Mouse (Mus musculus) midbrain, postnatal 0 days (tissue): Measurements from ENCODE around the gene Gimap3. TPM values are rescaled to one million over a fixed set of nuclear protein-coding genes. Genes with fewer than 3 reads are reported as not detected.

ENCODE experiments used
- ATAC-seq: fragments of 200-750 bp; cut with Nextera tagmentation; 2 replicates; pipeline ENCODE4 v1.8.0; 2017; ENCODE audit warnings: moderate number of reproducible peaks, mild to moderate bottlenecking, moderate TSS enrichment, moderate library complexity; ENCODE audit not compliant: low FRiP score
- DNase-seq: peaks from one replicate; pipeline ENCODE4 v3.0.0-alpha.2; 2015; ENCODE audit warnings: low spot score
- H3K27ac ChIP-seq: fragments of 300-500 bp; sonication (generic); 2 replicates; pipeline ENCODE4 v1.5.1; 2014; ENCODE audit warnings: low read depth, mild to moderate bottlenecking, low read length, mixed read lengths
- H3K27me3 ChIP-seq: fragments of 300-500 bp; sonication (generic); 2 replicates; pipeline ENCODE4 v1.6.1; 2014; ENCODE audit warnings: low read length, control low read depth, mixed read lengths; ENCODE audit not compliant: insufficient read depth
- H3K36me3 ChIP-seq: fragments of 300-500 bp; sonication (generic); 2 replicates; pipeline ENCODE4 v1.6.1; 2014; ENCODE audit warnings: low read length, control low read depth, mixed read lengths; ENCODE audit not compliant: insufficient read depth
- H3K4me1 ChIP-seq: fragments of 300-500 bp; sonication (generic); 2 replicates; pipeline ENCODE4 v1.6.1; 2014; ENCODE audit warnings: mild to moderate bottlenecking, control low read depth, antibody characterized with exemption, low read length, mixed read lengths; ENCODE audit not compliant: insufficient read depth
- H3K4me2 ChIP-seq: fragments of 300-500 bp; sonication (generic); 2 replicates; pipeline ENCODE4 v1.6.1; 2014; ENCODE audit warnings: low read depth, mild to moderate bottlenecking, low read length, mixed read lengths; ENCODE audit not compliant: poor library complexity, severe bottlenecking
- H3K4me3 ChIP-seq: fragments of 300-500 bp; sonication (generic); 2 replicates; pipeline ENCODE4 v1.5.1; 2014; ENCODE audit warnings: low read depth, mild to moderate bottlenecking, low read length, moderate library complexity
- H3K9ac ChIP-seq: fragments of 300-500 bp; sonication (generic); replicated peaks from 2 replicates; pipeline ENCODE4 v1.6.1; 2014; ENCODE audit warnings: mild to moderate bottlenecking, low read length, moderate library complexity, mixed read lengths; ENCODE audit not compliant: poor library complexity, severe bottlenecking
- H3K9me3 ChIP-seq: fragments of 300-500 bp; sonication (generic); 2 replicates; pipeline ENCODE4 v1.6.1; 2016; ENCODE audit warnings: low read length, control low read depth
- CTCF ChIP-seq: IDR thresholded peaks from 2 replicates; pipeline ENCODE4 v1.5.1; 2016; ENCODE audit warnings: antibody characterized with exemption, mild to moderate bottlenecking
- WGBS: fragments of 180-500 bp; shearing (Covaris S2); extraction: QIAGEN DNeasy Blood & Tissue Kit; methylation state at CpG from one replicate; pipeline ENCODE4 v1.1.7; 2014; 5-methylcytosine and 5-hydroxymethylcytosine counted together
- polyA plus RNA-seq: library from polyadenylated mRNA; unstranded; fragments of >200 nt; fragmentation: Nextera tagmentation; extraction: Ambion mirVana; gene quantifications from 2 replicates; pipeline ENCODE4 v1.2.1, GENCODE M21; 2015
- total RNA-seq: library from RNA; depleted of rRNA; stranded (reverse); fragments of >200 nt; gene quantifications from 2 replicates; pipeline ENCODE4 v1.2.3, GENCODE M21; 2014; rRNA removed

Gimap3 gene
- total RNA-seq = not detected in 2 replicates
- polyA plus RNA-seq = not detected in 2 replicates

GRCm38 (mm10) chr6:48770696-48771095 is at the start of gene Gimap3:
Gene Gimap3, minus strand, starts transcription at chr6:48770851.
- H3K27me3 ChIP-seq = no peaks in the 10 kb centered on the region
- ATAC-seq (no peak), DNase-seq (no peak)
- no peaks in the 10 kb centered on the region for H3K4me1 ChIP-seq
- H3K36me3 ChIP-seq = no peaks in the 10 kb centered on the region
- H3K27ac ChIP-seq = no peak within 1 kb of the TSS
- H3K9ac ChIP-seq = no peak within 1 kb of the TSS
- WGBS = 91% methylated on average over 3 of the region's 3 CpGs
- no peaks in the 10 kb centered on the region for H3K9me3 ChIP-seq
- TF ChIP-seq CTCF = no peak
- no peak within 1 kb of the TSS for H3K4me2 ChIP-seq
- no peak within 1 kb of the TSS for H3K4me3 ChIP-seq

GRCm38 (mm10) chr6:48817815-48818214 is 47.2 kb upstream of the Gimap3 start:
- no peak for ATAC-seq
- WGBS = 5% methylated on average over 6 of the region's 6 CpGs
- peak; percentile 91 for DNase-seq
- Histone ChIP-seq H3K36me3 (no peaks in the 10 kb centered on the region), H3K9ac (no peak overlapping the region), H3K27me3 (no peaks in the 10 kb centered on the region), H3K4me2 (no peak overlapping the region), H3K4me3 (no peak overlapping the region), H3K27ac (no peak overlapping the region), H3K9me3 (no peaks in the 10 kb centered on the region), H3K4me1 (no peaks in the 10 kb centered on the region)
- peak; percentile 84 for TF ChIP-seq CTCF

- Histone ChIP-seq H3K27me3 (no peaks in the 10 kb centered on the region), H3K4me2 (no peak overlapping the region), H3K36me3 (no peaks in the 10 kb centered on the region), H3K27ac (no peak overlapping the region), H3K9ac (no peak overlapping the region), H3K9me3 (no peaks in the 10 kb centered on the region), H3K4me1 (no peaks in the 10 kb centered on the region), H3K4me3 (no peak overlapping the region)
- DNase-seq (no peak), ATAC-seq (no peak)
- TF ChIP-seq CTCF = peak; percentile 40
Observed at GRCm38 (mm10) chr6:48815013-48815412, 44.4 kb upstream of the Gimap3 start.

DNA sequence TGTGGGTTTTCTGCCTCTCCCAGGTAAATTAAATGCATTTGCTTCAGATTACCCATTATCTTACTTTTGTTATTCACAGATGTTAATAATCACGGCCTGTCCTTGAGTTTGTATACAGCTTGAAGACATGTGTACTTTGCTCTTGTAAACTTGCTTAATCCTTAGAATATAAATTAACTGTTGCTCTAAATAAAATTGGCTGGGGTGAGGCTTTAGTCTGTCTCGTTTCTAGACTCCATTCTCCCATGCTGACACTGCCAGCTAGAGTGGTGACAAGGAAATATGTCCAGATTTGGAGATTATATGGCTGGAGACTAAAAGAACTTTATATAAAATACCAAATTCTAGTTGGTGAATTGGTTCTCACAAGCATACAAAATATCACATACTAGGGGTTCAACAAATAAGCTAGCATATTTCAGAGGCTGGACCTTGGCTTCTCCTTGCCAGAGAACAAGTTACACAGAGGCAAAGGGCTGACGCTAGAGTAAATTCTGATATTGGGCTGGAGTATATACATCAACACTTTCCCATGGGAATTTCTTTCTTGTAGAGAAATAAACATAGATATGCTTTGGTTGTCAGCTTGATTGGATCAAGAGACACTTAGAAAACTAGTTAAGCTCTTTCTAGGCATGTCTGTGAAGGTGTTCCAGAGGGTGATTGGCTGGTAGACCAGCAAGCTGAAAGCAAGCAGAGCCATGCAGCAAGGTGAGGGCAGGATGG is 39.0 kb upstream of the Gimap3 start:
- TF ChIP-seq CTCF = no peak

DNA sequence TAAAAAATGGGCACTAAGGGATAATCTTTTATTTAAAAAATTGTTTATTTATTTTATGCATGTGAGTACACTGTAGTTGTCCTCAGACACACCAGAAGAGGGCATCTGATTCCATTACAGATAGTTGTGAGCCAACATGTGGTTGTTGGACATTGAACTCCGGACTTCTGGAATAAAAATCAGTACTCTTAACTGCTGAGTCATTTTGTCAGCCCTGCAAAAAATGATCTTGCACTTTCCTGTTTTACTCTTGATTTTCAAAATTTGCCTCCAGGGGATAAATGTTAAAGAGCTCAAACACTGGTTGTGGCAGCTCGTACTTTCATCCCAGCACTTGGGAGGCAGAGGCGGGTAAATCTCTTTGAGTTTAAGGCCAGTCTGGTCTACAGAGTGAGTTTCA is 36.1 kb upstream of the Gimap3 start:
- no peak overlapping the region for H3K4me3 ChIP-seq
- H3K27me3 ChIP-seq = no peaks in the 10 kb centered on the region
- no peak overlapping the region for H3K4me2 ChIP-seq
- no peaks in the 10 kb centered on the region for H3K4me1 ChIP-seq
- H3K9me3 ChIP-seq = no peaks in the 10 kb centered on the region
- DNase-seq = no peak
- TF ChIP-seq CTCF = no peak
- no peak overlapping the region for H3K27ac ChIP-seq
- no peaks in the 10 kb centered on the region for H3K36me3 ChIP-seq
- no peak for ATAC-seq
- H3K9ac ChIP-seq = no peak overlapping the region
- 92% methylated on average over 3 of the region's 3 CpGs for WGBS

More for the DNA sequence above, 39.0 kb upstream of the Gimap3 start:
- Histone ChIP-seq H3K9ac (no peak overlapping the region), H3K27me3 (no peaks in the 10 kb centered on the region), H3K27ac (no peak overlapping the region), H3K4me2 (no peak overlapping the region), H3K36me3 (no peaks in the 10 kb centered on the region), H3K4me3 (no peak overlapping the region), H3K4me1 (no peaks in the 10 kb centered on the region), H3K9me3 (no peaks in the 10 kb centered on the region)
- no peak for ATAC-seq
- DNase-seq = no peak
- WGBS = 75% methylated on average over 3 of the region's 3 CpGs

DNA sequence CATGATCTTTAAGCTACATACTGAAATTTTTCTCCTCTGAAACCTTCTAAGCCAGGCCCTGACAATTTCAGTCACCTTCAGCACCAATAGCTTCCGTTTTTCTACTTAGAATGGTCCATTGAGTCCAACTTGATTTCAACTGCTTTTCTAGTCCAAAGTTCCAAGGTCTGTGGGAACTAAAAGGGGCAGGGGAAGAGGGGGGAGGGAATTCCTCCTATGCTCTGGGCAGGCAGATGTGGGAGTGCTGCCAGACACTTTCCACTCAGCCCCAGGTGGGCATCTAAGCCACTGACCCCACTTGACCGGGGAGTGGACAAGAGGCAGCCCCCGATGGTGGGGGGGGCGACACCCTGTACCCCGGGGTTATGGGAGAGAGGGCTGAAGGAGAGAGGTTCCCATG is 33.7 kb upstream of the Gimap3 start:
- Histone ChIP-seq H3K27me3 (no peaks in the 10 kb centered on the region), H3K9ac (no peak overlapping the region), H3K4me2 (no peak overlapping the region), H3K36me3 (no peaks in the 10 kb centered on the region), H3K4me3 (no peak overlapping the region), H3K4me1 (no peaks in the 10 kb centered on the region), H3K9me3 (no peaks in the 10 kb centered on the region), H3K27ac (no peak overlapping the region)
- WGBS = 86% methylated on average over 5 of the region's 5 CpGs
- ATAC-seq = no peak
- TF ChIP-seq CTCF = no peak
- DNase-seq = no peak
